Mouse (Mus musculus) ES-E14 (cell line): ENCODE data around the gene Arid2.

Source experiments
- CHD2 ChIP-seq: IDR thresholded peaks from 2 replicates; pipeline ENCODE4 v1.6.1; 2014; ENCODE audit warnings: mild to moderate bottlenecking, low read depth, low read length, inconsistent platforms
- HCFC1 ChIP-seq: IDR thresholded peaks from 2 replicates; pipeline ENCODE4 v1.6.1; 2012; ENCODE audit warnings: low read length, inconsistent platforms, borderline replicate concordance; ENCODE audit not compliant: insufficient read depth
- MAFK ChIP-seq: IDR thresholded peaks from 2 replicates; pipeline ENCODE4 v1.6.1; 2014; ENCODE audit warnings: mild to moderate bottlenecking, low read depth, low read length, inconsistent platforms; ENCODE audit not compliant: insufficient read depth
- ZNF384 ChIP-seq: IDR thresholded peaks from 2 replicates; pipeline ENCODE4 v1.6.1; 2012; ENCODE audit warnings: low read depth, low read length, inconsistent platforms

GRCm38 (mm10) chr15:96448656-96449299, 161.5 kb downstream of the Arid2 start:
- no peak for TF ChIP-seq MAFK
- TF ChIP-seq ZNF384, result no peak
- no peak for TF ChIP-seq HCFC1
- no peak for TF ChIP-seq CHD2
